Mouse (Mus musculus) c-Kit-positive CD71-negative TER-119-negative erythroid progenitor cells, embryonic 14.5 days (primary cell): Measurements from ENCODE around the gene Nudcd2.
"Not testable (repeated sequence)": the region's sequence is repeated elsewhere in the genome, so short reads cannot be mapped to it uniquely, and the experiment has no call there.

Experiments
- DNase-seq: peaks from one replicate; pipeline ENCODE4 v3.0.0-alpha.2; 2013; ENCODE audit warnings: low read depth

Gene Nudcd2

GRCm38 (mm10) chr11:40733339-40734174 is at the start of gene Nudcd2, which contains the start of gene Hmmr:
Nudcd2 (plus strand) TSS chr11:40733667.
Hmmr (minus strand) TSS chr11:40733422.
- DNase-seq: peak; percentile 97

GRCm38 (mm10) chr11:40690444-40691127 is 42.9 kb upstream of the Nudcd2 start:
- DNase-seq: no peak

- DNase-seq: no peak
Observed at GRCm38 (mm10) chr11:40692101-40692509, 41.4 kb upstream of the Nudcd2 start.

- peak; percentile 92 for DNase-seq
Observed at GRCm38 (mm10) chr11:40692511-40693365, 40.7 kb upstream of the Nudcd2 start.

- DNase-seq: peak; percentile 59
Observed at GRCm38 (mm10) chr11:40693366-40693951, 40.0 kb upstream of the Nudcd2 start.

GRCm38 (mm10) chr11:40694311-40695087 is 39.0 kb upstream of the Nudcd2 start:
- DNase-seq: peak; percentile 63

GRCm38 (mm10) chr11:40695103-40695502 is 38.4 kb upstream of the Nudcd2 start, which contains the start of gene Mat2b:
Mat2b (minus strand) TSS chr11:40695203.
- DNase-seq: no peak

GRCm38 (mm10) chr11:40709899-40710298 is 23.6 kb upstream of the Nudcd2 start:
- not testable (repeated sequence) for DNase-seq

- DNase-seq: no peak
Observed at GRCm38 (mm10) chr11:40713858-40714257, 19.6 kb upstream of the Nudcd2 start.

- DNase-seq: no peak
Observed at GRCm38 (mm10) chr11:40715524-40715923, 17.9 kb upstream of the Nudcd2 start.

- DNase-seq: no peak
Observed at GRCm38 (mm10) chr11:40718324-40718723, 15.1 kb upstream of the Nudcd2 start.

GRCm38 (mm10) chr11:40732997-40733338 is 499 bp upstream of the Nudcd2 start:
- no peak for DNase-seq

- no peak for DNase-seq
Observed at GRCm38 (mm10) chr11:40734251-40734752, 835 bp downstream of the Nudcd2 start.

- DNase-seq: no peak
Observed at GRCm38 (mm10) chr11:40737369-40737768, 3.9 kb downstream of the Nudcd2 start.

GRCm38 (mm10) chr11:40741605-40742262 is 8.3 kb downstream of the Nudcd2 start:
- DNase-seq: no peak

GRCm38 (mm10) chr11:40744348-40744747 is 10.9 kb downstream of the Nudcd2 start:
- no peak for DNase-seq

GRCm38 (mm10) chr11:40746361-40746760 is 12.9 kb downstream of the Nudcd2 start:
- no peak for DNase-seq

- no peak for DNase-seq
Observed at GRCm38 (mm10) chr11:40747716-40748115, 14.2 kb downstream of the Nudcd2 start.

GRCm38 (mm10) chr11:40753836-40754235 is 20.4 kb downstream of the Nudcd2 start:
- no peak for DNase-seq

- DNase-seq: peak; percentile 13
Observed at GRCm38 (mm10) chr11:40754664-40755107, 21.2 kb downstream of the Nudcd2 start.
